Mouse (Mus musculus): ENCODE data around the gene Sirt1. TPM values are rescaled to one million over a fixed set of nuclear protein-coding genes. Genes with fewer than 3 reads are reported as not detected.
"Not testable (repeated sequence)": the region's sequence is repeated elsewhere in the genome, so short reads cannot be mapped to it uniquely, and the experiment has no call there.

The Sirt1 gene
- polyA plus RNA-seq, 1 experiment from 2014 or later = 4.7 TPM

- Histone ChIP-seq H3K9ac (replicated peaks) (peak within 1 kb of the TSS; percentile 75), H3K4me2 (replicated peaks) (peak within 1 kb of the TSS; percentile 91), H3K27ac (replicated peaks) (peak within 1 kb of the TSS; percentile 70), H3K36me3 (no peaks in the 10 kb centered on the region), H3K4me1 (peaks cover 16% of the 10 kb centered on the region), H3K4me3 (peak within 1 kb of the TSS; percentile 67), H3K9me3 (no peaks in the 10 kb centered on the region), H3K27me3 (peaks cover 6% of the 10 kb centered on the region; the same call in 1 of the 2 replicates)
- under 1% methylated on average over 28 of the region's 28 CpGs for WGBS
- ATAC-seq (replicated peaks) = peak; percentile 96
Measured at GRCm38 (mm10) chr10:63382372-63383279, 1.1 kb upstream of the Sirt1 start, which contains the start of gene Dnajc12. Gene Dnajc12 (plus strand): TSS chr10:63382443.

- no peaks in the 10 kb centered on the region for H3K9me3 ChIP-seq
- no peaks in the 10 kb centered on the region for H3K36me3 ChIP-seq
- ATAC-seq (replicated peaks) = no peak
- peaks cover 6% of the 10 kb centered on the region; the same call in 1 of the 2 replicates for H3K27me3 ChIP-seq
- 42% methylated on average over 6 of the region's 6 CpGs for WGBS
- no peak overlapping the region for H3K27ac ChIP-seq (replicated peaks)
- H3K4me3 ChIP-seq = no peak overlapping the region
- no peak overlapping the region for H3K4me2 ChIP-seq (replicated peaks)
- H3K9ac ChIP-seq (replicated peaks) = no peak overlapping the region
- H3K4me1 ChIP-seq = peaks cover 12% of the 10 kb centered on the region
Measured at GRCm38 (mm10) chr10:63378948-63379680, 2.4 kb downstream of the Sirt1 start.

- Histone ChIP-seq H3K9me3 (no peaks in the 10 kb centered on the region), H3K9ac (replicated peaks) (no peak overlapping the region), H3K4me2 (replicated peaks) (no peak overlapping the region), H3K36me3 (no peaks in the 10 kb centered on the region), H3K4me3 (no peak overlapping the region), H3K4me1 (peaks cover 12% of the 10 kb centered on the region), H3K27me3 (peaks cover 6% of the 10 kb centered on the region; the same call in 1 of the 2 replicates), H3K27ac (replicated peaks) (no peak overlapping the region)
- 0 out of 2 replicates have a peak, but pooled peaks have one; percentile 26 for ATAC-seq (replicated peaks)
- 21% methylated on average over 9 of the region's 9 CpGs for WGBS
Measured at GRCm38 (mm10) chr10:63377468-63377867, 4.0 kb downstream of the Sirt1 start.

DNA sequence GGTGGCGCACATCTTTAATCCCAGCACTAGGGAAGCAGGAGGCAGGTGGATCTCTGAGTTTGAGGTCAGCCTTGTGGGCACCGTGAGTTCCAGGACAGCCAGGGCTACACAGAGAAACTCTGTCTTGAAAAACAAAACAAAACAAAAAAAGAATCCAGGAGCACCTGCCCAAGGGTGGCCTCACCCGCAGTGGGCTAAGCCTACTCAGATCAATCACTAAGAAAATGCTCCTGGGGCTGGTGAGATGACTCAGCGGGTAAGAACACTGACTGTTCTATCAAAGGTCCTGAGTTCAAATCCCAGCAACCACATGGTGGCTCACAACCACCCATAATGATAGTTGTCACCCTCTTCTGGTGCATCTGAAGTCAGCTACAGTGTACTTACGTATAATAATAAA, 5.2 kb downstream of the Sirt1 start:
- H3K27ac ChIP-seq (replicated peaks) = no peak overlapping the region
- 89% methylated on average over 5 of the region's 5 CpGs for WGBS
- no peak overlapping the region for H3K4me2 ChIP-seq (replicated peaks)
- no peak overlapping the region for H3K4me3 ChIP-seq
- peaks cover 2% of the 10 kb centered on the region for H3K4me1 ChIP-seq
- no peak for ATAC-seq (replicated peaks)
- H3K9ac ChIP-seq (replicated peaks) = no peak overlapping the region
- H3K27me3 ChIP-seq = 0 out of 2 replicates have a peak, but pooled peaks cover 3% of the 10 kb centered on the region
- no peaks in the 10 kb centered on the region for H3K36me3 ChIP-seq
- H3K9me3 ChIP-seq = no peaks in the 10 kb centered on the region

GRCm38 (mm10) chr10:63368041-63368440, 13.5 kb downstream of the Sirt1 start:
- 62% methylated on average over 3 of the region's 3 CpGs for WGBS
- Histone ChIP-seq H3K27ac (replicated peaks) (no peak overlapping the region), H3K9ac (replicated peaks) (no peak overlapping the region), H3K4me3 (no peak overlapping the region), H3K27me3 (no peaks in the 10 kb centered on the region), H3K9me3 (no peaks in the 10 kb centered on the region), H3K36me3 (no peaks in the 10 kb centered on the region), H3K4me1 (no peaks in the 10 kb centered on the region), H3K4me2 (replicated peaks) (no peak overlapping the region)
- no peak for ATAC-seq (replicated peaks)

DNA sequence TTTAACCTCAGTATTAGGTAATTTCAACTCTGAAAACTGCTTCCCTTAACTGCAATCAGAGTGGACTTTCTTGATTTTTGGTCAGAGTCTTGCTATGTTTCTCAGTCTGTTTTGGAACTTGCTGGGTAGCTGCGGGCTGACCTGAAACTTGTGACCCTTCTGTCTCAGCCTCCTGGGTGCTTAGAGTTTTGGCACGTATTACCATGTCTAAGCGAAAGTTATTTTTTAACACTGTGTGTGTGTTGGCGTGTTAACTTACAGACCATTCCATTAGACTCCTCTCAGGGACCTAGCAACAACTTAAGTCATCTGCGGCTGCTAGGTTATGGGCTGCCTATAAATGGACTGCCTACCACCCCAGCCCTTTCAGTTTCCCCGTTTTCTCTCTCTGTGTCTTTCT, 14.1 kb downstream of the Sirt1 start:
- no peak for ATAC-seq (replicated peaks)
- Histone ChIP-seq H3K4me2 (replicated peaks) (no peak overlapping the region), H3K27me3 (no peaks in the 10 kb centered on the region), H3K27ac (replicated peaks) (no peak overlapping the region), H3K4me1 (no peaks in the 10 kb centered on the region), H3K9me3 (no peaks in the 10 kb centered on the region), H3K4me3 (no peak overlapping the region), H3K9ac (replicated peaks) (no peak overlapping the region), H3K36me3 (no peaks in the 10 kb centered on the region)
- WGBS = 80% methylated on average over 6 of the region's 6 CpGs

DNA sequence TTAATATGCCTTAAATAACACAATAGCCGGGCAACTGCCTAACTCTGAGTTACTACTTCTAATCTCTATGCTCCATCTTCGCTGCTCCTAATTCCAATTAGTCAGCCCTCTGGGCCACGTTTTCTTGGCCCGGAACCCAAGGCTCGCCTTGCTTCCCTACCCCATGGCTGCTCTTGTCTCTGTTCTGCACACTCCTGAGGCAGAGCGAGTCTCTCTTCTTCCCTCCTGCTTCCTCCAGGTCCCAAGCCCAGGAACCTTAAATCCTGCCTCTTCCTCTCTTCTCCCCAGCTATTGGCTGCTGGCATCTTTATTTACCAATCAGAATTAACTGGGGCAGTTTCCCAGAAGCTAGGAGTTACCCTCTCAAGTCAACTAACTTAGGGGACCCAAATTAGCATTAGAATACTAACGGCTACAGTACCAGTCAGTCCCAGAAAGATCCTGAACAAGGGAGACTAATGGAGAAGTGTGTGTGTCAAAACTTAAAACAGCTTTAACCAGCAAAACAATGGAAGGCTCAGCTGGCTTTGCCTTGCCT, 15.5 kb downstream of the Sirt1 start:
- Histone ChIP-seq H3K36me3 (no peaks in the 10 kb centered on the region), H3K9me3 (no peaks in the 10 kb centered on the region), H3K9ac (replicated peaks) (no peak overlapping the region), H3K27ac (replicated peaks) (no peak overlapping the region), H3K4me2 (replicated peaks) (no peak overlapping the region; the same call in 1 of the 2 replicates), H3K4me1 (no peaks in the 10 kb centered on the region), H3K27me3 (no peaks in the 10 kb centered on the region), H3K4me3 (no peak overlapping the region)
- 57% methylated on average over 7 of the region's 7 CpGs for WGBS
- no peak for ATAC-seq (replicated peaks)

GRCm38 (mm10) chr10:63360502-63360901, 21.0 kb downstream of the Sirt1 start:
- ATAC-seq (replicated peaks) = no peak
- no peak overlapping the region for H3K4me3 ChIP-seq
- no peaks in the 10 kb centered on the region for H3K9me3 ChIP-seq
- no peak overlapping the region for H3K9ac ChIP-seq (replicated peaks)
- H3K27ac ChIP-seq (replicated peaks) = no peak overlapping the region
- no peaks in the 10 kb centered on the region for H3K36me3 ChIP-seq
- no peak overlapping the region for H3K4me2 ChIP-seq (replicated peaks)
- no peaks in the 10 kb centered on the region for H3K4me1 ChIP-seq
- 68% methylated on average over 1 of the region's 1 CpGs for WGBS
- H3K27me3 ChIP-seq = no peaks in the 10 kb centered on the region

GRCm38 (mm10) chr10:63352111-63352510, 29.4 kb downstream of the Sirt1 start:
- Histone ChIP-seq H3K27me3 (no peaks in the 10 kb centered on the region), H3K27ac (replicated peaks) (no peak overlapping the region; the same call in 1 of the 2 replicates), H3K36me3 (no peaks in the 10 kb centered on the region), H3K4me1 (no peaks in the 10 kb centered on the region), H3K4me2 (replicated peaks) (no peak overlapping the region), H3K4me3 (no peak overlapping the region), H3K9me3 (no peaks in the 10 kb centered on the region), H3K9ac (replicated peaks) (no peak overlapping the region)
- WGBS = 49% methylated on average over 5 of the region's 5 CpGs
- ATAC-seq (replicated peaks) = no peak

- not testable (repeated sequence) for H3K4me1 ChIP-seq; H3K4me3 ChIP-seq; H3K36me3 ChIP-seq; H3K9ac ChIP-seq (replicated peaks); H3K9me3 ChIP-seq; H3K27ac ChIP-seq (replicated peaks); H3K4me2 ChIP-seq (replicated peaks); H3K27me3 ChIP-seq; ATAC-seq (replicated peaks)
- 89% methylated on average over 7 of the region's 7 CpGs for WGBS
Measured at GRCm38 (mm10) chr10:63351099-63351498, 30.4 kb downstream of the Sirt1 start.

DNA sequence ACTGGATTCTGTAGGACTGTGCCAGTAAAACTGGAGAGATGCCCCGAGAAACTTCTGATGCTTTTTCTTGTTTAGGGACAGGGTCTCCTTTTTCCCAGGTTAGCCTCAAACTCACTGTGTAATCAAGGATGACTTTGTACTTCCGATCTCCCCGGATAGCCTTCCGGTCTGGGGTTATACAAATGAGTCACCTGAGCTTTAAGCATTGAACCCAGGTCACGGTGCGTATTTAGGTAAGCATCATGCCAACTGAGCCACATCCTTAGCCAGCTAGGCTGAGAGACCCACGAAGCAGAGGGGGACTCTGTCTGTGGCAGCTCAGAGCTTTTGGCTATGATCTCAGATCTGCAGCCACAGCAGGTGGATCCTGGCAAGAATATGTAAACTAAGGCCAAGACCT, 30.8 kb downstream of the Sirt1 start:
- Histone ChIP-seq H3K4me3 (no peak overlapping the region), H3K4me2 (replicated peaks) (no peak overlapping the region), H3K36me3 (no peaks in the 10 kb centered on the region), H3K9ac (replicated peaks) (no peak overlapping the region), H3K4me1 (no peaks in the 10 kb centered on the region), H3K27ac (replicated peaks) (no peak overlapping the region), H3K27me3 (no peaks in the 10 kb centered on the region), H3K9me3 (no peaks in the 10 kb centered on the region)
- no peak for ATAC-seq (replicated peaks)
- 92% methylated on average over 7 of the region's 7 CpGs for WGBS

DNA sequence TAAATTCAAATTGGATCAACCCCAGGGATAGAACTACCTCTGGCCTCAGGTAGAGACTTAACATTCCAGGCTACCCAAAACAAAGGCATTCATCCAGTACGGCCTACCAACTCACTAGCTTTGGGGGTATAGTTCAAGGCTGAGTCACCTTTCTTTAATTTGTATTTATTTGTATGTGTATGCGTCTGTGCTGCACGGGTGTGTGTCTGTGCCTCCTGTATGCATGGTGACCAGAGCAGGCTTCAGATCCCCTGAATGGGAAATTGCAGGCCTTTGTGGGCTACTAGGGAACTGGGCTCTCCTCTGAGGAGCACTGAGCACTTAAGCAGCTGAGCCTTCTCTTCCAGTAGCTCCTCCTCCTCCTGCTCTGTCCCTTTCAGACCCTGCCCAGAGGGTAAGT, 33.2 kb downstream of the Sirt1 start:
- Histone ChIP-seq H3K4me2 (replicated peaks) (no peak overlapping the region), H3K4me1 (no peaks in the 10 kb centered on the region), H3K27me3 (no peaks in the 10 kb centered on the region), H3K36me3 (no peaks in the 10 kb centered on the region), H3K4me3 (no peak overlapping the region), H3K9me3 (no peaks in the 10 kb centered on the region), H3K9ac (replicated peaks) (no peak overlapping the region), H3K27ac (replicated peaks) (no peak overlapping the region)
- 47% methylated on average over 3 of the region's 3 CpGs for WGBS
- no peak for ATAC-seq (replicated peaks)

Data from forebrain, embryonic 15.5 days (tissue).